Mouse (Mus musculus): Measurements from ENCODE around the gene Dus3l.

Dus3l gene

DNA sequence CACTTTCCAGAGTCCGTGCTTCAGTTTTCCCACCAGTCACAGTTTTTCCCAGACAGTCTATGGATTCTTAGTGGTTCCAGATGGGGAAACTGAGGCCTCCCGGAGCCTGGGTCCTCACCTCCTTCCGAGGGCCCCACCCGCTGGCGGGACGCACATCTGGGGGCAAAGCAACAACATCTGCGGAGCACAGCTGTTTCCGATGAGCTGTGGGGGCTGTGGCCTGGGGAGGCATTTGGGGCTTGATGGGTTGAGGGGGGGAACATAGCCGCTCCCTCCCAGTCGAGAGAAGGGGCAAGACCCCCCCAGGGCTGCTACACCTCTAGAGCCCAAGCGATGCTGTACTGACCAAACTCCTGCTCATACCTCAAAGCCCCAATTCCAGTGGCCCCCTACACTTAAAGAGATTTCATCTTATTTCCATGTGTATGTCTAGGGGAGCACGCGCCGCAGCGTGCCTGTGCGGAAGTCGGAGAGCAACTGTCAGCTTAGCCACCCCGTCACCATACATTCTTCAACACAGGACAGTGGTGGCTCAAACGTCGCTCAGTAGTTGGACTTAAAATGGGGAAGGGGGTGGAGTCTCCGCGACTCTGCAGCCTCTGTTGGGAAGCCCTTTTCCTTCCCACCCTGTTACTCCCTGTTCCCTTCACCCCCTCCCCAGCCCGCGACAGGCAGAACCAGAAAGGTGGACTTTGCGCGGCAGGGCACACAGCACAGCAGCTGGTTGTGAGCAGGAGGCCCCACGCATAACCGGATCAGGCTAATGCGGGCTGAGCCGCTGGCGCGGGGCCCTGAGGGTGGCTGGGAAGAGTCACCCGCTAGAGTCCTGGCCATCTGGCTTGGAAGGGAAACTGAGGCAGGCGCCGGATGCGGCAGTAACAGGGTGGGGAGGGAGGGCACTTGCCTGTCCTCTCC, 10.0 kb upstream of the Dus3l start:
- DNase-seq = no peak

DNA sequence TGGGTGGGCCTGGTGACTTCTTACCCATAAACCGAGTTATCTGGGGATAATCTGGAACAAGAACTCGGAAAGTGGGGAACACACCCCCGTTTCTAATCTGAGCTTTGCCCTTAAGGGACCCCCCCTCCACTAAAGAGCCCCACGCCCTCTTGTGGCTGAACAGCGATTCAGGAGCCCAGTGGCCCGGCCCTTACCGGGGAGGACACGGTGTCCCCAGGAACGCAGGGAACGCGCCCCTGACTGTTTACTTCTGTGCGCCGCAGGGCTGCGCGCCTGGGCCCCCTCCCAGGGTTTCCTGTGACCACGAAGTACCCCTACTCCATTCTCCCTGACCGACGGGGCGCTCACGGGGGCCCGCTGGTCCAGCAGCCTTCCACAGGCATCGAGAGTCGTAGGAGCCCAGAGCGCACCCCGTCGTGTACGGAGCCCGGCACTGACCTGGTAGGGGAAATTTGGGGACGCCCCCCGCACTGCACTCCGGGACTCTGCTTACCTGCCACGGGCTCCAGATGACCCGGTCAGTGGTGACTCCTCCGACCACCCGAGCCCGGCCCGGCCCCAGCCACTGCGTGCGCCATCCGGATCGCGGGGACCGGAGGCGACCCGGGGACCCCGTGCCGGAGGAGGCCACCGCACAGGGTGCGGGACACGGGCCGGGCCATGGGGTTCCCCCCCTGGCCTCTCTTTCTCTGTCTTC, 7.7 kb upstream of the Dus3l start:
- peak; percentile 59 for DNase-seq

DNA sequence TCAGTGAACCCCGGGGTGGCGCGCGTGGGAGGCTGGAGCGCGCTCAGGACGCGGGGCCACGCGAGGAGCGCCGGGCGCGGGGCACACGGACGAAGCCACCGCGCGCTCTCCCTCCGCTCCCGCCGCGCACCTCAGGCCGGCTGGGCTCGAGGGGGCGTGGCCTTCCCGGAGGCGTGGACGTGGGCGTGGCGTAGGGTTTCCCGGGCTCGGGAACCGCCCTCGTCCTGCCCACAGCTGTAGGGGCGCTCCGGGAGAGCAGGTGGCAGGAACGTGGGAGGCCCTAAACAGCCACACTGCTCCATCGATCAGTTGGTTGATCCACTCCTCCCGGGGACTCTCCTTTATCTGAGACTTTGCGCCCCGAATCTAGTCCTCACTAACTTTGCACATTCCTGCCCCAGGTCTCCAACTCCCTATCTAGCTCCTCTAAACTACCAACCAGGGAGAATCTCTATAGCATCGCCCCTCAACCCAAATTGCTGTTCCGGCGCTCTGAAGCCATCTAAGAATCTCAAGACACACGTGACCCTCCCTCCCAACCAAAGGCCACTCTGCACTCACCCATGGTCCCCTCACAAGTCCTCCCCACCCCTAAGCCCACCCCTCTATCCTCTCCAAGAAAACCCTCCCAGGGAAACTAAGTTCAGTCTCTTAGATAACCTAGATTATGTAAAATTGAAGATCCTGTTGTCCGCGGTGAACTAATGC, 7.0 kb upstream of the Dus3l start, which contains the start of gene Nrtn:
TSS of gene Nrtn (minus strand) at position 115 of the 708 bp plus-strand sequence.
- peak; percentile 95 for DNase-seq

DNA sequence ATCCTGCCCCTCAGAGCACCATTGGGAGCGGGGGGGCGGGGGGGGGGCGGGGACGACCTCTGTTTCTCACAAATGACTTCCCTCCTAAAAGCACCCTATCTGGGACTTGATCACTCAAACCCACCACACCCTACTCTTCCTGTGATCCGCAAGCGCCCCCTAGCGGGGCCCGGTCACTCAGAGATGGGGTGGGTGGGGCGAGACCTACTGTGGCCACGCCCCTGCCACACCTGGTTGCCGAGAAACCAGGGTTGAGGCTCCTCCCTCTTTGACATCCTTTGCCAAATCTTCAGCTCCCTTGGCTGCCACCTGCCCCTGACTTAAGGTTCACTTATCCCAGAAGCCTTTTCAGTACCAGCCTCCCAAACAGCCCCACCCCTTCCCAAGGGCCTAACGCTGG, 6.4 kb upstream of the Dus3l start:
- peak; percentile 91 for DNase-seq

DNA sequence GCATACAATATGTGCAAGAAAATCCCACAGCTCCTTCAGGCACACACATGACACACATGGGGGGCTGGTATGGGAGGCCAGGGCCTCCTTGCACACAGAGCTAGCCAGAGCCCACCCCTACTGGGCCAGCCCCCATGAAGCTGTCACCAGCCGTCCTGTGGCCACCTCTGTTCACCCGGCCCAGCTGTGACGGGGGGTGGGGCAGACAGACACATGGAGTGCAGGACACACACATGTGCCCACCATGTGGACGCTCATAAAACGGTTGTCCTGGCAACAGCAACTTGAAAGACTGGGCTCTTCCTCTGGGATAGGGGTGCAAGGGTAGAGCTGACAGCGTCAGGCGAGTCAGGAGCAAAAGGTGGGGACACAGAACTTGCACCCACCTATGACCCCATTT, 5.3 kb upstream of the Dus3l start:
- no peak for DNase-seq

DNA sequence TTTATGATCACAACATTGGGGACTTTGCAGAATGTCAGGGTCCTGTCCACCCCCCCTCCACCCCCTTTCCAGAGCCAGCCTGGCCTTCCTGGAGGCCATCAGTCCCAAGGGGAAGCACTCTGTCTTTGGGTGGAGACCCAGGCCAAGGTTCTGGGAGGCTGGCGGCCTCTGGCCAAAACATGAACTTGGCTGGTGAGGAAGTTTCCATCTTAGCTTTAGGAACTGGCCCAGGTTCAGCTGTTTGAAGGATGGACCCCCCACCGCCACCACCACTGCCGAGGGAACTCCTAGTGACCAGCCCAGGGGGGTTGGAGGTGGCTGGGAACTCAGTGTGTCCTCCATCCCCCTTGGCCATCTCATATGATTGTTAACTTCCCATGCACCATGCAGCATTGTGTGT, 3.5 kb upstream of the Dus3l start:
- no peak for DNase-seq

DNA sequence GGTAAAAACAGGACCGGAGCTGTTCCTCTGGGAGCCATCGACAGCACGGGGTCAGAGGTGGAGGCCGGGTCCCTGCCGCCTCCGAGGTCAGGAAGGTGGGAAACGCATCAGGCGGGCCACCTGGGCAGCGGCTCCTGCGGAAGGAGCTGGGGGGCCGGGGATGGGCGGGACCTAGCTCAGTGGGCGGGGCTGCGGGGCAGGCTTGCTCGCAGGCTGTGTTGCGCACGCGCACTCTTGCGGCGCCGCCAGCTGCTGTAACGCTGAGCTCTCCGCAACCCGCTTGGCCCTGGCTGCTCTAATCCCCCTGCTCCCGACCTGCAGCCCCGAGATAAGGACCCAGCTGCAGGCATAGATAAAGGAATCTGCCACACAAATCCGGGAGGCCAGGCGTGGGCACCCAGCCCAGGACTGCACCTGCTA, 2.6 kb upstream of the Dus3l start:
- peak; percentile 99 for DNase-seq

DNA sequence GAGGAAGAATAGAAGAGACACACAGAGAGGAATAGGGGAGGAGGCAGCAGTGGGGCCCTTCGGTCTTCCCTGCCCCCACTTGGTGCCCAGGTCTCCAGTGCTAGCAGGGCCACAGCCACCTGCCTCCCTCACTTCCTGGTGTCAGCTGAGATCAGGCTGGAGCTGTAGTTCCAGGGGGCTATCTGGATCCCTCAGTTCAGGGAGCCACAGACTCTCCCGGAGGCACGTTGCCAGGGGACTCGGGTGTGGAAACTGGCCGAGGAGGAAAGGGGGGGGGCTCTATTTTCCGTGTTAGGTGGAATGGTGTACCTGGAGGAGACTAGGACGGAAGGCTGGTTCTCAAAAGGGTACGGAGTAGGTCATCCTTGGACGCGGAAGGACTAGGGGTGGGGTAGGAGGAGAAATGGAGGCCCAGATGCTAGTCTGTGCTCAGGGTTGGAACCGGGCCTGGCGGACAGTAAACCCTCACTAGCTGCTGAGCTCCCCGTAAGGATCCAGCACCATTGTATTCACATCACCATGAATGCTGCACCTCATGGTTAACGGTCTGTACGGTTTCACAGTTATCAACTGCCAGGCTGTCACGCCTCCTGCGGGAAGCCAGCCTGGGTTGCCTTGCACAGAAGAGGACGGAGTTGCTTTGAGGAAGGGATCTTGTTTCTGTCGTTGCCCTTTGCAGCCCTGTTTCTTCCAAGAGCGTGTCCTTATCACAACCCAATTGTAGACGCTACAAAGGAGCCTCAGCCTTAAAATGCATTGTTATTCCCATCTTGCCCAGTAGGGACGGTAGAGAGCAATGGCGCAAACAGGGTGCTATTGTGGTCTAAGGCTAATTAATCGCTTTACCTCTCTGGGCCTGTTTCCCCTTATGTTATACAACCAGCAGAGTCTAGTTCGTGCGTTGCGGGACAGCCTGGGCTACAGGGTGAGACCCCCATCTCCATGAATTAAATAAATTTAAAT, 1.5 kb upstream of the Dus3l start:
- DNase-seq = peak; percentile 80

DNA sequence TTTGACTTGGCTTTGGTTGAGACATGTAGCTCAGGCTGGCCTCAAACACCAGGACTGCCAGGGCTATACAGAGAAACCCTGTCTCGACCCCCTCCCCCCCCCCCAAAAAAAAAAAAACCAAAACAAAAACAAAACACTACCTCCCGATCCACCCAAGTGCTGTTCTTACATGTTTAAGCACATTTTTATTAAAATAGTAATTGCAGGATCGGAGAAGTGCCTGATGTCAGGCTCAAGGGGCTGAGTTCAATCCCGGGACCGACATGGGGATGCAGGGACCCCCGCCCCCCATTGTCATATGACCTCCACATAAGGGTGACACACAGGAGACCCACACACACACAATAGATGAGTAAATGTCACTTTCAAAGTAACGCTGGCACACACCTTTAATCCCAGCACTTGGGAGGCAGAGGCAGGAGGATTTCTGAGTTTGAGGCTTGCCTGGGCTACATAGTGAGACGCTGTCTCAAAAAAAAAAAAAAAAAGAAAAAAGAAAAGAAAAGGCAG, 761 bp upstream of the Dus3l start:
- no peak for DNase-seq

DNA sequence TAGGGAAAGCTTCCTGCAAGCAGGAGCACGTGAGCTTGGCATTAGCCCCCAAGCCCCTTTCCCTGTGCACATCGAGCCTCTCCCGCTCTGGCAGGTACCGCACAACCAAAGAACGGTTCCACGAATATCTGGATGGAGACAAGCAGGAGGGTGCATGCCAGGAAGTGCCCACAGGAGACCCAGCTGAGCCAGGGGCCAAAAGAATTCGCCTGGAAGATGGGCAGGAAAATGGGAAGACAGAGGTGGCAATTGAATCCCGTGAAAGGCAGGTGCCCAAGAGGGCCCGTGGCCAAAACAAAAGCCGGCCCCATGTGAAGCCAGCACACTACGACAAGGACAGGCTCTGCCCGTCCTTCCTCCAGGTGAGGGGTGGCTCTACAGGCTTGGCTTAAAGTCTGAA, 874 bp downstream of the Dus3l start:
- DNase-seq = no peak

DNA sequence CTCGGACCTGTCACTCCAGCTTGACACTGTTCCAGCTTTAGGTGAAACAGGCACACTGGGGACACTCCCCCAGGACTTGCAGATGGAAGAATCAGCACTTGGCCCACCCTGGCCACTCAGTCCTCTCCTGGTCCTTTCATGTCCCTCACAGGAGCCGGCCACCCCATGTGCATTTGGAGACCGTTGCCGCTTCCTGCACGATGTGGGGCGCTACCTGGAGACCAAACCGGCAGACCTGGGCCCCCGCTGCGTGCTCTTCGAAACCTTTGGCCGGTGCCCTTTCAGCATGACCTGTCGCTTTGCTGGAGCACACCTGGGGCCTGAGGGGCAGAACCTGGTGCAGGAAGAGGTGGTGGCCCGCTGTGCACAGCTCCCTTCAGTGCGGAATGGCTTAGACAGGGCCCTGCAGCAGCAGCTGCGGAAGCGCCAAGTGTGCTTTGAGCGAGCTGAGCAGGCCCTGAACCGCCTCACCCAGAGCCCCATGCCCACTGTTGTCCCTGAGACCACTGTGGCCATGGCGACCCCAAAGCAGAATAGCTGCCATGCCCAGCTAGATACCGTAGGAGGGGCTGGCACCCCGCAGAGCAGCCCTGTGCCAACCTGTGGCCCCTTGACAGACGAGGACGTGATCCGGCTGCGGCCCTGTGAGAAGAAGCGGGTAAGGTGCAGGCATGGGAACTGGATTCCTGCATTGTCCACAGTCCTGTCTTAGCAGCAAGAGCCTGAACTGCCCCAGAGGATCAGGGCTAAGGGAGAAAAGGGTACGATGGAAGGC, 2.3 kb downstream of the Dus3l start:
- no peak for DNase-seq

DNA sequence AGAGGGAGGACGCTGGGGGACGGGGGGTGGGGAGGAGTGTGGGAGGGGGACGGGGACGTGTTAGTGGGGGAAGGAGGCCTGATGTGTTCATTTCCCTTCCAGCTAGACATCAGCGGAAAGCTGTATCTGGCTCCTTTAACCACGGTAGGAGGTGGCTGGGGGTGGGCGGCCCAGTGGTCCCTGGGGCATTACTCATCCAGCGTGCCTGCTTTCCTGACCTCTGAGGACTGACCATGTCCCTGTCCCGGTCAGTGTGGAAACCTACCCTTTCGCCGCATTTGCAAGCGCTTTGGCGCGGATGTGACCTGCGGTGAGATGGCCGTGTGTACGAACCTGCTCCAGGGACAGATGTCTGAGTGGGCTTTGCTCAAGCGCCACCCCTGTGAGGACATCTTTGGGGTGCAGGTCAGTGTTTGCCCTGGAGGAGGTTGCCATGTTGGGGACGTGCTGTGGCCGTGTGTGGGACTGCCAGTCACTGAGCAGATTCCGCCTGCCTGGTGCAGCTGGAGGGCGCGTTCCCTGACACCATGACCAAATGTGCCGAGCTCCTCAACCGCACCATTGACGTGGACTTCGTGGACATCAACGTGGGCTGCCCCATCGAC, 3.1 kb downstream of the Dus3l start:
- DNase-seq = no peak

DNA sequence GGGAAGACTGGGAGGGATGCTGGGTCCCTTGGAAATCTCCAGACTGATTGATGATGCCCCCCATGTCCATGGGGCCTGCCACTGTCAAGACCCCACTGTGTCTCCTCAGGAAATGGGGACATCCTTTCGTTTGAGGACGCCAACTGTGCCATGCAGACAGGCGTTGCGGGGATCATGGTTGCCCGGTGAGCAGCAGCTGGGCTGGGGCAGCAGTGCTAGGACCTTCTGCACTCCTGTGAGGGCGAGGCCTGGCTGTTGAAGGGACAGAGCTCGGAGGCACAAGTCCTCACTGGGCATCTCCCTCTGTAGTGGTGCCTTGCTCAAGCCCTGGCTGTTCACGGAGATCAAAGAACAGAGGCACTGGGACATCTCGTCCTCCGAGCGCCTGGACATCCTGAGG, 4.4 kb downstream of the Dus3l start:
- DNase-seq = no peak

DNA sequence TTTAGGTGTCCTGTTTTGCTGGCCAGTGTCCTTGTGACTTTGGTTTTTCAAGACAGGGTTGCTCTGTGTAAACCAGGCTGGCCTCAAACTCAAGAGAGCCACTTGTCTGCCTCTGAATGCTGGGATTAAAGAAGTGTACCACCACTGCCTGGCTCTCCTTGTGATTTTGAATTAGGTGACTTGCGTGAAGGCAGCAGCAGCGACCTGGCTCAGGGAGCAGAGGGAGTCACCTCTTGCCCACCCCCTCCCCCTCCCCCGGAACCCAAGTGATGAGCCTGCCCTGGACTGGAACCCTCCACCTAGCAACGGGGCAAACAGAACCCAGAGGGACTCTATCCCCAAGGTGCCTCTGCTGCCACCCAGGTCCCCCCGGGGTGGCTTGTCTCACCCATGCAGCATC, 5.4 kb downstream of the Dus3l start, which contains the start of gene Prr22:
TSS of gene Prr22 (plus strand) at position 301 of the 400 bp plus-strand sequence.
- no peak for DNase-seq

DNA sequence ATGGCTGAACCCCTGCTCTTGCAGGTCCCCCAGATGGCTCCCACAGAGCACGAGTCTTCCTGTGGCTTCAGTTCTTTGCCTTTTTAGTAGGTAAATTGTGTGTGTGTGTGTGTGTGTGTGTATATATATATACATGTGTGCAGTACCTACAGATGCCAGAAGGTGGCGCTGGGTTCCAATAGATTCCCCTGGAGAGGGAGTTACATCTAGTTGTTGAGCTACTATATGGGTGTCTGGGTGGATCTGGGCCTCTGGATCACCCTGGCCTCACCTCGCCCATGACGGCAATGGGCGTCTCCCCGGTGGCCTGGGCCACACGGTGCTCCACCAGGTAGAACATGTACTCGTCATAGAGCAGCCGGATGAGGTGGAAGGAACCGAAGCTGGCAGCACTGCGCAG, 13.0 kb downstream of the Dus3l start:
- DNase-seq = no peak

DNA sequence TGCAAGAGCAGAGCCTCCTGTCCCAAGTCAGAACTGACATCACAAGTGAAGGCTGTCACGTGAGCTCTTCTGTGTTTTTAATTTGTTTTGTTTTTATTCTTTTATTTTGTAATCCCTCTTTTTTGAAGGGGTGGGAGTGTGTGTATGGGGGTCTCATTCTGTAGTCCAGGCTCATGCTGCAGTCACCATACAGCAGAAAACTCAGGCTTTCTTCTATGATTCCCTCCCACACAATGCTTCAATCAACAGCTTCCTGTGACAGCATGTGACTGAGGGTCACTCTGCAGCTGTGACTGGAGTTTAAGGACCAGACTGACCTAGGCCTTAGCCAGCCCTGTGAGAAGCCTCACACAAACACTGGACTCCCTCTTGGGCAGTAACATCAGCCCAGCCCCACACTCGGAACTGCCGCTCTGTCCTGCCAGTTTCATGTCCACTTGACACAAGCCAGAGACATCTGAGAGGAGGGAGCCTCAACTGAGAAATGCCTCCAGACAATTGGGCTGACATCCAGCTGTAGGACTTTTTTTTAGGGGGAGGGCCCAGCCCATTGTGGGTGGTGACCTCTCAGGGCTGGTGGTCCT, 14.3 kb downstream of the Dus3l start:
- no peak for DNase-seq

DNA sequence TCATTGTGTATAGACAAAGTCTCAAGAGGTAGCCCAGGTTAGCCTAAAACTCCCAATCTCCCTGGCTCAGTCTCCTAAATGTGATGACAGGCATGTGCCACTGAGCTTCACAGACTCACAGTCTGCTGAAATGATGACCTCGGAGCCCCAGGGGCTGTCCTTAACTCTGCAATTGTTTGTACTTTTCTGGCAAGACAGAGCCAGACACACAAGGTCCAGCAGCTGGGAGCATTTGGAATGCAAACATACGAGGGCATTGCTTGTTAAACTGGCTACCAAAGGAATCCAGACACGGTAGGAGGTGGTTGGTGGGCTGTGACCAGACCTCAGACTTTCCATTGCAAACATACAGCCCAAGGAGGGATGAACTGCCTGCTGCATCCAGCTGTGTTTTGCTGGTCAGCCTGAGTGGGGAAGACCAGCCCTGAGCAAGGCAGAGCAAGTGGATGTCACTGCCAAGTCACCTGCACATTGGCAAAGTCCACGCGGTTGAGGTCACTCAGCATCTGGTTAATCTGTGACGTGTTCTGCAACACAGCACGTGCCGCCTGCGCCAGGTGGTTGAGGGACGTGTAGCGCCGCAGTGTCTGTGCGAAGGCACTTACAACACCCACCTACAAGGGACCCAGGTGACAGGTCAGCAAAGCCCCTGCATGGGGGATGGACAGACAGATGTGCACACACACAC, 15.9 kb downstream of the Dus3l start:
- DNase-seq = no peak

DNA sequence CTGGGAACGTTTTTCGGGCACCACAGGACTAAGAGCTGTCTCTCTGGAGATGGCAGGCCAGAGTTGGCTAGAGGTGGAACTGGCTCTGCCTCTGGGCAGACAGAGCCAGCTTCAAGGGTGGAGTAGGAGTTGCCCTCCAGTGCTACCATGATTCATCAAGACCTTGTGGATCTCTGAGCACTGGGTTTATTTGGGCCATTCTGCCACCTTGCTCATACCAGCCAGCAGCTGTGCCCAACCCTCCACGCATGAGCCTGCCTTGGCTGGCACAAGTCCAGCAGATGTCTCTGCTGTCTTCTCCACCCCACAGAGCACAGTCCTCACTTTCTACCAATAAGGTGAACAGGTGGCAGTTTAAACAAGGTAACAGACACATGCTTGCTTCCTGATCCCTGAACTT, 24.3 kb downstream of the Dus3l start:
- peak; percentile 33 for DNase-seq

DNA sequence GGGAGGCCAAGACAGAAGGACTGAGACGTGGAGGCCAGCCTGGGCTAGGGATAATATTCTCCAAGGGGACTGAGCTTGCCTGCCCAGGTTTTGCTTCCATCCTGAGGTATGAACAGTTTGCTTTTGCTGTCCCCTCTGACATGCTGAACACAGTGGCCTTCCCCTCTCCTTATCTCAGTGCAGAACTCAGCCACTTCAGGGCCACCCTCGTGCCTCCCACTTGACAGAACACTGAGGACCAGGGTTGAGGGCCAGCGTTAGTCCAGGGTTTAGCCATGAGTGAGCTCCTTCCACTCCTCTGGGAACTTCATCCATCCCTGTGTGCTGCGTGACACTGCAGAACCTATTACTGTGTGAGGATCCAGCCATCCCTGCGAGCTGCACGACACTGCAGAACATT, 24.7 kb downstream of the Dus3l start:
- no peak for DNase-seq

DNA sequence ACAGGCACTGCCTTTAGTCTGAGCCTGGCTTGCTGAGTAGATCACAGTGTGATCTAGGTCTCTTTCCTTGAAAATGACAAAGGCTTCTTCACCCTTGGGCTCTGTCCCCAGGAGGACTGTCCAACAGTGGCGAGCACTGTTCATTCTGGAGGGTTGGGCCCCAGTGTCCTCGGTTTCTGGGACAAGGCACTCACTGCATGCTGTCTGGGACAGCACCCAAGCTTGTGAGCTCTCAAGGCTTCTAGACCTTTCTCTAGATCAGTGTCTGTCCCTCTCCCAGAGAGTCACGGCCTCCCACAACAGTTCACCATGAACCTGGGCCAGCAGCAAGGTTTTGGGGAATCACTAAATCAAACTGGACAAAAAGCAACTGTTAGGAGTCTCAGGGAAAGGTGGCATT, 28.0 kb downstream of the Dus3l start:
- DNase-seq = no peak
